8 mouse cellular contexts compared by ENCODE assay signal in the genomic region with DNA sequence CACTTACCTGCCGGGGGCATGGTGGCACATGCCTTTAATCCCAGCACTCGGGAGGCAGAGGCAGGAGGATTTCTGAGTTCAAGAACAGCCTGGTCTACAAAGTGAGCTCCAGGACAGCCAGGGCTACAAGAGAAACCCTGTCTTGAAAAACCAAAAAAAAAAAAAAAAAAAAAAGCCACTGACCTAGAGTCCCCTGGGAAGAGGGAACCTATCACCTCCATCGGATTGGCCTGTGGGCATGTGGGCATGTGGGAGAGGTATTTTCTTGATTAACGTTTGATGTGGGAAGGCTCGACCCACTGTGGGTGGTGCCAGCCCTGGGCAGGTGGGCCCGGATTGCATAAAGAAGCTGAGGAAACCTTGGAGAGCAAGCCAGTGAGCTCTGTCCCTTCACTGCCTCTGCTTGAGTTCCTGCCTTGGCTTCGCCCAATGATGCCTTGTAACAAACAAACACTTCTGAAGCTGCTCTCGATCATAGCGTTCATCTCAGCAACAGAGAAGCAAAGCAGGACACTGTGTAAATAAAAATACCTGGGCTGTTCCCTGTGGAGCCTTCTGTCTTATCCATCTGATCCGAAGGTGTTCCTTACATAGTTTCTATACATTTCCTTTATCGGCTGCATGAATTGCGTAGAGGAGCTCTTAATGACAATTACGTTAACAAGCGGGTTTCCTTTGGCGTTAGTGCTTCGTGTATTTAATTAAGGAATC.
DNase-seq lines count a peak whose midpoint lies in the region; ATAC-seq and TF ChIP-seq lines count a peak whose summit lies in the region.

No protein-coding gene starts in this region.

- no peaks in the 10 kb centered on the region for H3K9me3 ChIP-seq in lung, embryonic 14.5 days (ENCODE audit: low read depth, low read length)
- no peaks in the 10 kb centered on the region for H3K9me3 ChIP-seq in forebrain, embryonic 13.5 days (replicated peaks)
- no peaks in the 10 kb centered on the region for H3K9me3 ChIP-seq in liver, embryonic 11.5 days (ENCODE audit: control insufficient read depth, low read length)
- no peaks in the 10 kb centered on the region for H3K9me3 ChIP-seq in stomach, embryonic 15.5 days

- peak overlapping the region; percentile 93 for H3K4me2 ChIP-seq in lung, embryonic 14.5 days
- peak overlapping the region; percentile 93 for H3K4me2 ChIP-seq in forebrain, embryonic 13.5 days
- H3K4me2 ChIP-seq in liver, embryonic 11.5 days, result peak overlapping the region; percentile 65
- peak overlapping the region; percentile 84 for H3K4me2 ChIP-seq in stomach, embryonic 15.5 days

- ATAC-seq in lung, embryonic 14.5 days (ENCODE audit: insufficient read depth), result no peak
- ATAC-seq in forebrain, embryonic 13.5 days, result no peak
- no peak for ATAC-seq in liver, embryonic 11.5 days (replicated peaks; ENCODE audit: low FRiP score)
- ATAC-seq in stomach, embryonic 15.5 days (ENCODE audit: insufficient read depth, low FRiP score, low read depth), result no peak

- H3K9ac ChIP-seq in lung, embryonic 14.5 days, result no peak overlapping the region
- H3K9ac ChIP-seq in forebrain, embryonic 13.5 days, result peak overlapping the region; percentile 73; the same call in 1 of the 2 replicates
- H3K9ac ChIP-seq in liver, embryonic 11.5 days (ENCODE audit: low read depth, low read length), result no peak overlapping the region
- H3K9ac ChIP-seq in stomach, embryonic 15.5 days, result no peak overlapping the region

- 0 out of 2 replicates have a peak, but pooled peaks cover 4% of the 10 kb centered on the region for H3K27me3 ChIP-seq in lung, embryonic 14.5 days (ENCODE audit: insufficient read depth, low read length)
- H3K27me3 ChIP-seq in forebrain, embryonic 13.5 days, result peaks cover 5% of the 10 kb centered on the region
- H3K27me3 ChIP-seq in liver, embryonic 11.5 days (replicated peaks; ENCODE audit: control insufficient read depth, insufficient read depth, low read length), result peaks cover 34% of the 10 kb centered on the region
- no peaks in the 10 kb centered on the region for H3K27me3 ChIP-seq in stomach, embryonic 15.5 days (replicated peaks)

- no peaks in the 10 kb centered on the region for H3K36me3 ChIP-seq in lung, embryonic 14.5 days (ENCODE audit: insufficient read depth)
- H3K36me3 ChIP-seq in forebrain, embryonic 13.5 days (ENCODE audit: poor library complexity, severe bottlenecking), result no peaks in the 10 kb centered on the region
- no peaks in the 10 kb centered on the region for H3K36me3 ChIP-seq in liver, embryonic 11.5 days (ENCODE audit: control insufficient read depth, insufficient read depth, low read length)
- H3K36me3 ChIP-seq in stomach, embryonic 15.5 days, result no peaks in the 10 kb centered on the region

- no peak overlapping the region for H3K27ac ChIP-seq in lung, embryonic 14.5 days (ENCODE audit: low read depth)
- no peak overlapping the region for H3K27ac ChIP-seq in forebrain, embryonic 13.5 days
- H3K27ac ChIP-seq in liver, embryonic 11.5 days (ENCODE audit: low read depth, low read length), result no peak overlapping the region
- H3K27ac ChIP-seq in stomach, embryonic 15.5 days, result no peak overlapping the region

- DNase-seq in lung, embryonic 14.5 days, result no peak
- no peak for DNase-seq in lung, postnatal 4 days
- no peak for DNase-seq in liver, embryonic 11.5 days (ENCODE audit: low spot score)
- no peak for DNase-seq in cerebellum, postnatal 4 days (ENCODE audit: low spot score in 2 of 2)
- DNase-seq in retina, postnatal 1 day, result no peak
- no peak for DNase-seq in adrenal gland, postnatal 4 days (ENCODE audit: low spot score in 2 of 2)

- 35% methylated on average over 16 of the region's 16 CpGs for WGBS in lung, embryonic 14.5 days
- WGBS in forebrain, embryonic 13.5 days, result 28% methylated on average over 16 of the region's 16 CpGs
- 33% methylated on average over 16 of the region's 16 CpGs for WGBS in liver, embryonic 11.5 days
- WGBS in stomach, embryonic 15.5 days, result 44% methylated on average over 16 of the region's 16 CpGs

- peak overlapping the region; percentile 65 for H3K4me3 ChIP-seq in lung, embryonic 14.5 days (ENCODE audit: low read depth, low read length)
- H3K4me3 ChIP-seq in forebrain, embryonic 13.5 days, result peak overlapping the region; percentile 62; the same call in 1 of the 2 replicates
- H3K4me3 ChIP-seq in liver, embryonic 11.5 days (ENCODE audit: low read depth, low read length), result peak overlapping the region; percentile 65
- H3K4me3 ChIP-seq in stomach, embryonic 15.5 days (replicated peaks), result peak overlapping the region; percentile 67; the same call in 1 of the 2 replicates

- H3K4me1 ChIP-seq in lung, embryonic 14.5 days (ENCODE audit: insufficient read depth), result peaks cover 15% of the 10 kb centered on the region; the same call in 1 of the 2 replicates
- H3K4me1 ChIP-seq in forebrain, embryonic 13.5 days, result peaks cover 29% of the 10 kb centered on the region
- no peaks in the 10 kb centered on the region; the same call in none of the 2 replicates for H3K4me1 ChIP-seq in liver, embryonic 11.5 days (replicated peaks; ENCODE audit: control insufficient read depth, insufficient read depth, low read length)
- peaks cover 2% of the 10 kb centered on the region; the same call in 1 of the 2 replicates for H3K4me1 ChIP-seq in stomach, embryonic 15.5 days

- TF ChIP-seq CTCF in lung, embryonic 14.5 days (IDR thresholded peaks at IDR 0.05; ENCODE audit: low read depth), result no peak
